In genomic region chr1:74437702-74438427, GRCm38 (mm10) we compare ENCODE assay signal across 8 mouse cellular contexts. TPM values are rescaled to one million over a fixed set of nuclear protein-coding genes. Genes with fewer than 3 reads are reported as not detected.
DNase-seq lines count a peak whose midpoint lies in the region; ATAC-seq and TF ChIP-seq lines count a peak whose summit lies in the region.

No protein-coding gene starts in this region.

- peaks cover 86% of the 10 kb centered on the region for H3K36me3 ChIP-seq in G1E (replicated peaks)
- H3K36me3 ChIP-seq in kidney, embryonic 15.5 days = peaks cover 92% of the 10 kb centered on the region

- H3K4me2 ChIP-seq in kidney, embryonic 15.5 days = no peak overlapping the region

- H3K27ac ChIP-seq in kidney, embryonic 15.5 days = no peak overlapping the region

- 71% methylated on average over 8 of the region's 8 CpGs for WGBS in kidney, embryonic 15.5 days

- no peak overlapping the region for H3K4me3 ChIP-seq in G1E (ENCODE audit: low read depth, low read length)
- no peak overlapping the region for H3K4me3 ChIP-seq in kidney, embryonic 15.5 days (replicated peaks)

- H3K4me1 ChIP-seq in G1E (ENCODE audit: insufficient read depth, low read depth, low read length) = peaks cover 52% of the 10 kb centered on the region
- no peaks in the 10 kb centered on the region for H3K4me1 ChIP-seq in kidney, embryonic 15.5 days

- DNase-seq in layer of hippocampus, adult 11-12 months (ENCODE audit: low spot score) = peak; percentile 59
- DNase-seq in layer of hippocampus, adult 9-10 months (ENCODE audit: low spot score) = no peak
- no peak for DNase-seq in G1E (ENCODE audit: low spot score)
- peak; percentile 96 for DNase-seq in heart, adult 11 months
- DNase-seq in lung, adult 18-20 months = peak; percentile 73 to 84
- no peak for DNase-seq in liver
- no peak for DNase-seq in cerebellum, postnatal 36 days

- H3K9ac ChIP-seq in kidney, embryonic 15.5 days = no peak overlapping the region

- no peaks in the 10 kb centered on the region for H3K27me3 ChIP-seq in G1E (ENCODE audit: insufficient read depth, low read length)
- H3K27me3 ChIP-seq in kidney, embryonic 15.5 days = no peaks in the 10 kb centered on the region

- TF ChIP-seq CTCF in G1E (IDR thresholded peaks at IDR 0.05; ENCODE audit: low read depth, low read length) = no peak

- H3K9me3 ChIP-seq in G1E (replicated peaks) = no peaks in the 10 kb centered on the region
- no peaks in the 10 kb centered on the region for H3K9me3 ChIP-seq in kidney, embryonic 15.5 days (replicated peaks)

- ATAC-seq in G1E (ENCODE audit: extremely low read depth, insufficient number of reproducible peaks, low FRiP score, poor library complexity, severe bottlenecking) = peak; percentile 70
- no peak for ATAC-seq in kidney, embryonic 15.5 days (replicated peaks; ENCODE audit: low FRiP score)

RNA-seq across cellular contexts. Expression of gene Vil1, which starts 28.7 kb away (rescaled TPM):
- total RNA-seq in G1E (2014; fragmentation: Nextera tagmentation) = 0.29 and 0.68 TPM in 2 replicates
- total RNA-seq in G1E (2017) = 0.29 and 1.1 TPM in 2 replicates
- 0.11 and 0.35 TPM in 2 replicates for polyA plus RNA-seq in G1E (2012)
- 11.5 and 12.3 TPM in 2 replicates for polyA plus RNA-seq in kidney, embryonic 15.5 days (2015; fragmentation: Nextera tagmentation; extraction: Ambion mirVana)

RNA-seq across cellular contexts. Expression of gene Ctdsp1, which starts 46.6 kb away (rescaled TPM):
- 154 and 171 TPM in 2 replicates for total RNA-seq in G1E (2014; fragmentation: Nextera tagmentation)
- 64.6 and 66.4 TPM in 2 replicates for total RNA-seq in G1E (2017)
- polyA plus RNA-seq in G1E (2012) = 272 and 321 TPM in 2 replicates
- 81.1 and 82.0 TPM in 2 replicates for polyA plus RNA-seq in kidney, embryonic 15.5 days (2015; fragmentation: Nextera tagmentation; extraction: Ambion mirVana)

Comparison
In these comparisons a context has a peak if more than half of its experiments do, and no peak if none do; other contexts are left out.
1. DNase-seq: peak in layer of hippocampus, adult 11-12 months (single experiment), heart, adult 11 months (single experiment) and lung, adult 18-20 months (2 of 2); none in layer of hippocampus, adult 9-10 months (single experiment), G1E (single experiment), liver (single experiment) and cerebellum, postnatal 36 days (0 of 2).